Mouse (Mus musculus): ENCODE measurements around the gene Tmprss6.

DNA sequence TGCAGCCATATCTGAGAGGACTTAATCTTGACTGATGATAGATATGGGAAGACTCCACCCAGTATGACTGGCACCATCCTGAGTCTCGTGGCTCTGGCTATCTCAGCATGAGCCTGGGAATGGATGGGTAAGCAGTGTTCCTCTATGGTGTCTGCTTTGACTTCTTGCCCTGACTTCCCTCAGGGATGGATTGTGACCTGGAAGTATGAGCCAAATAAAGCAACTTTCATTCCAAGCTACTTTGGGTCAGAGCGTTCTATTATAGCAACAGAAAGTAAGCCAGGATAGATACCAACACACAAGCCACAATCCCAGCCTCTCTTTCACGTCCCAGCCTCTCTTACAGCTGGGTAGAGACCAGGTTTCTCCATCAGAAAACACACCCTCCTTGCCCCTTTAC is 37.1 kb upstream of the Tmprss6 start:
- no peak for TF ChIP-seq POLR2A (IDR thresholded peaks at IDR 0.05; ENCODE audit: insufficient read length, low read depth)
- no peak for TF ChIP-seq MAX (IDR thresholded peaks at IDR 0.05; ENCODE audit: low read depth)
- TF ChIP-seq MYOG (IDR thresholded peaks at IDR 0.05; ENCODE audit: control insufficient read depth in 1 of 3, insufficient read depth in 1 of 3, insufficient read length in 2 of 3, low read depth in 2 of 3), result no peak
- no peak for TF ChIP-seq USF1 (IDR thresholded peaks at IDR 0.05; ENCODE audit: low read depth)
- no peak for TF ChIP-seq SRF (IDR thresholded peaks at IDR 0.05; ENCODE audit: control insufficient read depth, insufficient read length, low read depth)
- no peak for TF ChIP-seq E2F4 (IDR thresholded peaks at IDR 0.05; ENCODE audit: insufficient read depth)
- TF ChIP-seq TCF12 (IDR thresholded peaks at IDR 0.05; ENCODE audit: insufficient read depth, poor library complexity, severe bottlenecking), result no peak
- TF ChIP-seq POLR2AphosphoS2 (IDR thresholded peaks at IDR 0.05; ENCODE audit: insufficient read length, low read depth), result no peak
- no peak for TF ChIP-seq MYOD1 (IDR thresholded peaks at IDR 0.05; ENCODE audit: control insufficient read depth in 1 of 3, insufficient read length in 2 of 3, low read depth in 2 of 3)
